Mouse (Mus musculus) Muller cell, postnatal 12 days (primary cell): ENCODE measurements around the gene Tmem92.

Experiments used
- DNase-seq: peaks from one replicate; pipeline ENCODE4 v3.0.0-alpha.2; 2015; ENCODE audit errors: inconsistent ontology term

Tmem92 gene

DNA sequence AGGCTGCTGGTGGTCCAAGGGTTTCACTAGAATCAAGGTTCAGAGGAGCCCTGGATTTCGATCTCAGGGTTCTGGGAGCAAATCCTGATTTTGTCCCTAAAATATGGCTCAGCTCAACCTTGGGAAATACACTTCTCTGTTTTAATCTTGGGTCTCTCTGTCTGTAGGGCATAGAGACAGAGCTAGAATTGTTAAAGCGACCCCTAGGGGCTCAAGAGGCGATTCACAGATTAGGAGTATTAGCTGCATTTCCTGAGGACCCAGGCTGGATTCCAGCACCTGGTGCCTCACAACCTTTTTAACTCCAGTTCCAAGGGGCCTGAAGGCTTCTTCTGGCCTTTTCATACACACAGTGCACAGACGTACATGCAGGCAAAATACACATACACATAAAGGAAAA is 52.9 kb downstream of the Tmem92 start:
- DNase-seq, result no peak

DNA sequence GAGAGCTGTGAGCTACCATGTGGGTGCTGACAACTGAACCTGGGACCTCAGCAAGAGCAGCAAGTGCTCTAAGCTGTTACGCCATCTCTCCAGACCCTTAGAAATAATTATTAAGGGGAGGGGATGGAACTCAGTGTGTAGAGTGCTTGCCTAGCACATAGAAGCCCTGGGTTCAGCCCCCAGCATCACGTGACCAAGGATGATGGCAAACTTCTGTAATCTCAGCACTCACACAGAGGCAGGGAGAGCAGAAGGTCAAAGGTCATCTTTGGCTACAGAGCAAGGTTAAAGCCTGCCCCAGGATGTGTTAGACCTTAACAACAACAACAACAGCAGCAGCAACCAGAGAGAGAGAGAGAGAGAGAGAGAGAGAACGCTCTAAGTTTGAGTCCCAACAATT is 54.0 kb downstream of the Tmem92 start:
- no peak for DNase-seq

GRCm38 (mm10) chr11:94727306-94727705 is 55.2 kb downstream of the Tmem92 start:
- DNase-seq, result no peak
